Mouse (Mus musculus) MEL (cell line): ENCODE measurements at regions not wholly inside any gene's neighbourhood (a gene's known extent, or its start where the extent isn't known, plus 50 kb on each side); places are given as distances from the start of the nearest gene placed in this dataset.

Experiments used
- DNase-seq: peaks from one replicate; pipeline ENCODE4 v3.0.0; 2011; ENCODE audit warnings: low read depth, low spot score
- H3K27ac ChIP-seq: 2 replicates; pipeline ENCODE4 v1.5.1; 2012; ENCODE audit warnings: low read depth, mild to moderate bottlenecking, control low read depth, low read length, moderate library complexity; ENCODE audit not compliant: control insufficient read depth
- H3K27me3 ChIP-seq, 2 experiments: fragments of 150-350 bp in 1 of 2; sonication (generic) in 1 of 2; 2 replicates each; pipeline ENCODE4 v1.6.1; 2012; ENCODE audit warnings: low read length in 2 of 2, mild to moderate bottlenecking in 2 of 2, improper control_type of control experiment in 1 of 2, moderate library complexity in 1 of 2; ENCODE audit not compliant: insufficient read depth in 2 of 2, control insufficient read depth in 1 of 2
- H3K36me3 ChIP-seq, 2 experiments: 2 replicates each; pipeline ENCODE4 v1.6.1; 2012 to 2014; ENCODE audit warnings: low read length in 2 of 2, improper control_type of control experiment in 1 of 2, inconsistent platforms in 1 of 2, mild to moderate bottlenecking in 1 of 2; ENCODE audit not compliant: insufficient read depth in 2 of 2, control insufficient read depth in 1 of 2
- H3K4me1 ChIP-seq, 2 experiments: fragments of 150-350 bp in 1 of 2; sonication (generic) in 1 of 2; 2 replicates each; pipeline ENCODE4 v1.6.1; 2012; ENCODE audit warnings: low read length in 2 of 2, improper control_type of control experiment in 1 of 2, mild to moderate bottlenecking in 1 of 2; ENCODE audit not compliant: insufficient read depth in 2 of 2, control insufficient read depth in 1 of 2
- H3K4me3 ChIP-seq, 2 experiments: fragments of 150-350 bp in 1 of 2; sonication (generic) in 1 of 2; 2 replicates each; pipeline ENCODE4 v1.5.1; 2012; ENCODE audit warnings: low read depth in 2 of 2, low read length in 2 of 2, mild to moderate bottlenecking in 2 of 2, moderate library complexity in 2 of 2, control low read depth in 1 of 2, improper control_type of control experiment in 1 of 2; ENCODE audit not compliant: control insufficient read depth in 1 of 2, insufficient read depth in 1 of 2
- H3K79me2 ChIP-seq: 2 replicates; pipeline ENCODE4 v1.6.1; 2012; ENCODE audit warnings: mild to moderate bottlenecking, low read length, moderate library complexity; ENCODE audit not compliant: control insufficient read depth, poor library complexity, insufficient read depth
- H3K9ac ChIP-seq: 2 replicates; pipeline ENCODE4 v1.6.1; 2012; ENCODE audit warnings: low read depth, mild to moderate bottlenecking, control low read depth, low read length, moderate library complexity; ENCODE audit not compliant: control insufficient read depth, poor library complexity, severe bottlenecking
- H3K9me3 ChIP-seq: fragments of 150-350 bp; sonication (generic); replicated peaks from 2 replicates; pipeline ENCODE4 v1.6.1; 2012; ENCODE audit warnings: mild to moderate bottlenecking, low read length, improper control_type of control experiment, moderate library complexity; ENCODE audit not compliant: insufficient read depth
- BHLHE40 ChIP-seq: IDR thresholded peaks from 2 replicates; pipeline ENCODE4 v1.6.1; 2012; ENCODE audit warnings: low read depth, mild to moderate bottlenecking, inconsistent platforms, low read length, improper control_type of control experiment, borderline replicate concordance
- CHD1 ChIP-seq: IDR thresholded peaks from 2 replicates; pipeline ENCODE4 v1.6.1; 2012; ENCODE audit warnings: low read depth, mild to moderate bottlenecking, inconsistent platforms, low read length, improper control_type of control experiment
- CHD2 ChIP-seq: IDR thresholded peaks from 2 replicates; pipeline ENCODE4 v1.6.1; 2011; ENCODE audit warnings: low read length, improper control_type of control experiment
- EP300 ChIP-seq, 2 experiments: IDR thresholded peaks; 2 replicates each; pipeline ENCODE4 v1.6.1; 2011; ENCODE audit warnings: improper control_type of control experiment in 2 of 2, low read length in 2 of 2, low read depth in 1 of 2, mild to moderate bottlenecking in 1 of 2
- GATA1 ChIP-seq: IDR thresholded peaks from 2 replicates; pipeline ENCODE4 v1.6.1; 2011; ENCODE audit warnings: low read depth, low read length, improper control_type of control experiment
- HCFC1 ChIP-seq: IDR thresholded peaks from 2 replicates; pipeline ENCODE4 v1.6.1; 2012; ENCODE audit warnings: low read depth, mild to moderate bottlenecking, inconsistent platforms, low read length, improper control_type of control experiment, moderate library complexity
- JUND ChIP-seq: IDR thresholded peaks from 2 replicates; pipeline ENCODE4 v1.6.1; 2011; ENCODE audit warnings: low read depth, mild to moderate bottlenecking, improper control_type of control experiment, low read length
- KAT2A ChIP-seq: conservative IDR thresholded peaks from 2 replicates; pipeline ENCODE4 v1.6.1; 2012; ENCODE audit warnings: low read depth, low read length, improper control_type of control experiment, inconsistent platforms
- MAX ChIP-seq: IDR thresholded peaks from 2 replicates; pipeline ENCODE4 v1.6.1; 2011; ENCODE audit warnings: low read length, improper control_type of control experiment
- MAZ ChIP-seq: IDR thresholded peaks from 2 replicates; pipeline ENCODE4 v1.6.1; 2012; ENCODE audit warnings: low read depth, mild to moderate bottlenecking, inconsistent platforms, low read length, improper control_type of control experiment
- MEF2A ChIP-seq: IDR thresholded peaks from 2 replicates; pipeline ENCODE4 v1.6.1; 2014; ENCODE audit warnings: low read depth, mild to moderate bottlenecking, inconsistent platforms, low read length, improper control_type of control experiment; ENCODE audit not compliant: poor library complexity, insufficient replicate concordance, severe bottlenecking; ENCODE audit errors: extremely low read depth
- MXI1 ChIP-seq: IDR thresholded peaks from 2 replicates; pipeline ENCODE4 v1.6.1; 2011; ENCODE audit warnings: mild to moderate bottlenecking, low read depth, low read length, improper control_type of control experiment
- MYB ChIP-seq: IDR thresholded peaks from 2 replicates; pipeline ENCODE4 v1.6.1; 2011; ENCODE audit warnings: mild to moderate bottlenecking, low read depth, low read length, improper control_type of control experiment
- MYC ChIP-seq: IDR thresholded peaks from 2 replicates; pipeline ENCODE4 v1.6.1; 2011; ENCODE audit warnings: low read depth, mild to moderate bottlenecking, low read length, improper control_type of control experiment, moderate library complexity
- NELFE ChIP-seq: IDR thresholded peaks from 2 replicates; pipeline ENCODE4 v1.6.1; 2011; ENCODE audit warnings: low read depth, low read length, improper control_type of control experiment
- NRF1 ChIP-seq: IDR thresholded peaks from 2 replicates; pipeline ENCODE4 v1.6.1; 2014; ENCODE audit warnings: low read depth, mild to moderate bottlenecking, inconsistent platforms, low read length, improper control_type of control experiment, moderate library complexity; ENCODE audit not compliant: poor library complexity, insufficient read depth, severe bottlenecking
- POLR2A ChIP-seq, 2 experiments: IDR thresholded peaks; 2 replicates each; pipeline ENCODE4 v1.6.1; 2011 to 2012; ENCODE audit warnings: low read length in 2 of 2, mild to moderate bottlenecking in 2 of 2, control low read depth in 1 of 2, improper control_type of control experiment in 1 of 2, low read depth in 1 of 2, moderate library complexity in 1 of 2; ENCODE audit not compliant: control insufficient read depth in 1 of 2, insufficient read depth in 1 of 2, poor library complexity in 1 of 2
- POLR2AphosphoS2 ChIP-seq: IDR thresholded peaks from 2 replicates; pipeline ENCODE4 v1.6.1; 2011; ENCODE audit warnings: low read length, improper control_type of control experiment
- POLR2AphosphoS5 ChIP-seq: IDR thresholded peaks from 2 replicates; pipeline ENCODE4 v1.6.1; 2012; ENCODE audit warnings: low read depth, borderline replicate concordance, mild to moderate bottlenecking, inconsistent platforms, low read length, moderate library complexity, mixed read lengths
- RCOR1 ChIP-seq: IDR thresholded peaks from 2 replicates; pipeline ENCODE4 v1.6.1; 2012; ENCODE audit warnings: low read depth, mild to moderate bottlenecking, inconsistent platforms, low read length, improper control_type of control experiment
- SMC3 ChIP-seq: IDR thresholded peaks from 2 replicates; pipeline ENCODE4 v1.6.1; 2011; ENCODE audit warnings: low read depth, low read length, improper control_type of control experiment
- TBP ChIP-seq: IDR thresholded peaks from 2 replicates; pipeline ENCODE4 v1.8.0; 2011; ENCODE audit warnings: low read depth, low read length, improper control_type of control experiment
- UBTF ChIP-seq: IDR thresholded peaks from 2 replicates; pipeline ENCODE4 v1.6.1; 2012; ENCODE audit warnings: low read depth, mild to moderate bottlenecking, inconsistent platforms, low read length, improper control_type of control experiment, moderate library complexity, borderline replicate concordance; ENCODE audit not compliant: insufficient read depth
- USF1 ChIP-seq: IDR thresholded peaks from 2 replicates; pipeline ENCODE4 v1.6.1; 2014; ENCODE audit warnings: low read depth, mild to moderate bottlenecking, inconsistent platforms, low read length, improper control_type of control experiment, moderate library complexity
- USF2 ChIP-seq, 2 experiments: IDR thresholded peaks; 2 replicates each; pipeline ENCODE4 v1.6.1; 2011 to 2012; ENCODE audit warnings: improper control_type of control experiment in 2 of 2, low read length in 2 of 2, borderline replicate concordance in 1 of 2, inconsistent platforms in 1 of 2, low read depth in 1 of 2, mild to moderate bottlenecking in 1 of 2; ENCODE audit not compliant: insufficient read depth in 1 of 2
- ZC3H11A ChIP-seq: IDR thresholded peaks from 2 replicates; pipeline ENCODE4 v1.6.1; 2012; ENCODE audit warnings: low read depth, mild to moderate bottlenecking, inconsistent platforms, low read length, improper control_type of control experiment
- ZKSCAN1 ChIP-seq: IDR thresholded peaks from 2 replicates; pipeline ENCODE4 v1.6.1; 2012; ENCODE audit warnings: low read depth, mild to moderate bottlenecking, inconsistent platforms, low read length, improper control_type of control experiment, moderate library complexity

DNA sequence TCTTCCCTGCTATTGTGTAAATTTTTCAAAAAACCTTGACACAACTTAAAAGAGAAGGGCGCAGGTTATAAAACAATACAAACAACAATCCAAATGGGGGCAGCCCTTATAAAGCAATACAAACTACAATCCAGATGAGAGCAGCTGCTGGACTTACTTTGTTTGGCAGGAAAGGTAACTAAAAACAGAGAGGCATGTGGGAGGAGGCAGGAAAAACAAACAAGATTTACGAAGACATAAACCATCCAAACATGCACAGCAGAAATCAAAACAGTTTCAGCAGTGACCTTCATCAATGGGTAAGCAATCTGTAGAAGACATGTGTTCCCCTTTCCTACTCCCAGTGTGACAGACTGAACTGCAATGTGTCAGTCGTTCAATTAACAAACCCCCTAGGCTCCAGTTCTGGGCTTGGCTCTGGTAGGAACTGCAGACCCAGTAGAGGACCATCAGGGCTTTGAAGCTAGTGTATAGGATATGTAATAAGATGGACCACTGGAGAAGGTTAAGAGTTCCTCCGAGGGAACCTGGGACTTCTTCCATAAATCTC lies 62.9 kb upstream of the Col1a2 start:
- Histone ChIP-seq H3K4me1 (no peaks in the 10 kb centered on the region), H3K4me3 (no peak overlapping the region), H3K9ac (no peak overlapping the region), H3K27ac (no peak overlapping the region), H3K27me3 (no peaks in the 10 kb centered on the region), H3K79me2 (no peaks in the 10 kb centered on the region), H3K36me3 (peaks cover 0 to 2% of the 10 kb centered on the region in 2 experiments; a peak in 2 of 4 replicates), H3K9me3 (no peaks in the 10 kb centered on the region)
- DNase-seq: no peak
- no peak for TF ChIP-seq NELFE
- no peak for TF ChIP-seq NRF1
- TF ChIP-seq MYB: no peak
- no peak for TF ChIP-seq ZC3H11A
- no peak for TF ChIP-seq MAZ
- no peak for TF ChIP-seq KAT2A
- no peak for TF ChIP-seq MXI1
- TF ChIP-seq ZKSCAN1: no peak
- no peak for TF ChIP-seq JUND
- TF ChIP-seq POLR2AphosphoS2: no peak
- TF ChIP-seq CHD1: no peak
- TF ChIP-seq USF1: no peak
- no peak for TF ChIP-seq CHD2
- TF ChIP-seq MEF2A: no peak

DNA sequence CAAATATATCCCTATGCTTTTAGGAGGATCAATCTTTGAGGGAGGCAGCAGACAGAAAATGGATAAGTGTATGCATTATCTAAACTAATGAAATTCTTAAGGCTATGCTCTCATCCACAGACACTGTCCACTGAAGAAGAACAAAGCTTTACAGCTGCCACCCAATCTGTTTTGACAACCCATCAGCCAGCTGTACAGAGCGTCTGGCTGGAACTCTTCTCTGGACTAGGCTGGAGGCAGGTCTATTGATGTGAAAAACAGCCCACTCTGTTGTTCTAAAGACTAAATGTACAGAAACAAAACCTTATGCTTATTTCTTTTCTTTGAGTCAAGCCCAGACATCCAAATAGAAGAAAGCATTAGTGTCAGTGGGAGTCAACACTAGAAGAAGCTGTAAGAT lies 58.7 kb upstream of the Col1a2 start:
- Histone ChIP-seq H3K36me3 (peaks cover 0 to 9% of the 10 kb centered on the region in 2 experiments; a peak in 2 of 4 replicates), H3K9me3 (no peaks in the 10 kb centered on the region), H3K27me3 (no peaks in the 10 kb centered on the region), H3K9ac (no peak overlapping the region), H3K79me2 (no peaks in the 10 kb centered on the region), H3K27ac (no peak overlapping the region), H3K4me3 (no peak overlapping the region), H3K4me1 (peaks cover 3 to 4% of the 10 kb centered on the region in 2 experiments)
- TF ChIP-seq HCFC1 (no peak), BHLHE40 (no peak), SMC3 (no peak), RCOR1 (no peak), EP300 (IDR thresholded peaks at IDR 0.05; ENCODE audit: low read depth in 1 of 2, low read length in 2 of 2) (no peak), MAX (no peak), MEF2A (no peak), USF2 (IDR thresholded peaks at IDR 0.05; ENCODE audit: borderline replicate concordance in 1 of 2, insufficient read depth in 1 of 2, low read depth in 1 of 2, low read length in 2 of 2) (no peak), POLR2AphosphoS5 (no peak), POLR2AphosphoS2 (no peak), GATA1 (no peak), POLR2A (IDR thresholded peaks at IDR 0.05; ENCODE audit: control insufficient read depth in 1 of 2, insufficient read depth in 1 of 2, low read depth in 1 of 2, low read length in 2 of 2, poor library complexity in 1 of 2) (no peak), MXI1 (no peak), JUND (no peak), TBP (no peak), USF1 (no peak), CHD2 (no peak), MYC (no peak), UBTF (no peak)
- no peak for DNase-seq
